Mouse (Mus musculus) C2C12 (cell line): ENCODE data around the gene Ehd1.

Experiments used
- CTCF ChIP-seq: IDR thresholded peaks from one replicate; pipeline ENCODE4 v1.5.1; 2011; ENCODE audit not compliant: control insufficient read depth, insufficient read depth, insufficient read length
- FOSL1 ChIP-seq: IDR thresholded peaks from one replicate; pipeline ENCODE4 v1.8.0; 2011; ENCODE audit warnings: mild to moderate bottlenecking, low read length; ENCODE audit not compliant: poor library complexity, insufficient read depth, severe bottlenecking
- MAX ChIP-seq: IDR thresholded peaks from one replicate; pipeline ENCODE4 v1.6.1; 2011; ENCODE audit warnings: mild to moderate bottlenecking, control low read depth
- MYOG ChIP-seq: IDR thresholded peaks from one replicate; pipeline ENCODE4 v1.6.1; 2011; ENCODE audit not compliant: control insufficient read depth, insufficient read length; ENCODE audit errors: extremely low read depth
- USF1 ChIP-seq: IDR thresholded peaks from one replicate; pipeline ENCODE4 v1.6.1; 2011; ENCODE audit warnings: low read depth, mild to moderate bottlenecking, control low read depth, moderate library complexity

- TF ChIP-seq MAX (no peak), USF1 (no peak), CTCF (no peak), FOSL1 (no peak), MYOG (no peak)
Observed at GRCm38 (mm10) chr19:6343066-6343925, 66.8 kb downstream of the Ehd1 start.
